Mouse (Mus musculus): ENCODE measurements at regions not wholly inside any gene's neighbourhood (a gene's known extent, or its start where the extent isn't known, plus 50 kb on each side); places are given as distances from the start of the nearest gene placed in this dataset.

DNA sequence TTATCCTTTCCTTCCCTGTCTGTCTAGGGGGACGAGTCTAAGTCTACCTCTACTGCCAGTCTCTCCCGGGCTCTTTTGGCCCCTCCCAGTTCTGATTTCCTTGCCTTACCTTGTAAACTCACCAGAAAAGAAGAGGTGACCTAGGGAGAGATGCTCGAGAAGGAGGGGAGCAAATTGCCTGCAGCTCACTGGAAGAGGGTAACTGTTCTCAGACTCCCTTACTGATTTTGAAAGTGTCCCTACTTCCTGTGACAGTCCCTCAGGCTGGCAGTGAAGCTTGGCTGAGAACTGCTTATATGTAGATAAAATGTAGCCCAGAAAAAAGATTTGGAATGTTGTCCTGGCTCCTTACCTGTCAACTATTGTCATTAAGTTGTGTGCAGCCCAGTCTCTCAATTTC is 180.6 kb upstream of the Tab2 start:
- no peak for DNase-seq (ENCODE audit: low read depth, low spot score)

DNA sequence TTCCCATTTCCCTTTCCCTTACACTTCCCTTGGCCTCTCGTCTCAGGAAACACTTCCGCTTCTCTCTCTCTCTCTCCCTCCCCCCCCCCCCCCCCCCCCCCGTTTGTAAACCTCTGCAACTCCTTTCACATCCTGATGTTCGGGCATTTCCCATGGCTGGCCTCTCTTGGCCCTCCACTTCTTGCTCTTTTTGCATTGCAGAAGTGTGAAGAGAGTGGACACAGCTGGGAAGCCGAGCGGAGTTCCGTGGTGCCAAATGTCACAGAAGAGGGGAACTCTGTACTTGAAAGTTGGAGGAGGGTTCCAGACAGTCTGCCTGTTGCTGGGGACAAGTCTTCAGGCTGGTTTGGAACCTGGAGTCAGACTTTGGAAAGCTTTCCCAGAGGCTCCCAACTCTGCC is 179.2 kb upstream of the Tab2 start:
- no peak for DNase-seq (ENCODE audit: low read depth, low spot score)

DNA sequence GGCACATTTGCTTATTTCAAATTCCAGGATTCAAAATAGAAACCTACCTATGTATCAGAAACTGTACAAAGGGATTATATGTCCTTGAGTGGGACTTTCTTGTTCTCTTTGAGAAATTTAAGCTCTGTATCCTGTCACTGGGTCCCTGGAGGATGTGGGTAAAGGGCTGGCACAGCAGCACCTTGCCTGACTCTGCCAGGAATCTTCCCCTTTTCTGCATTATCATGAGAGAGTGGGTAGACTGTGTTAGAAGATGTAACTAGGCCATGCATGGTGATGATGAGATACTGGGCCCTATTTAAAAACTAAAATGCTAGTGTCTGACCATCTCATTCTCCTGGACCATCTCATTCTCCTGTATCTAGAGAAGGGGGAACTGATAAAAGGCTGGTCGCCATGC is 178.4 kb upstream of the Tab2 start:
- DNase-seq (ENCODE audit: low read depth, low spot score): no peak

DNA sequence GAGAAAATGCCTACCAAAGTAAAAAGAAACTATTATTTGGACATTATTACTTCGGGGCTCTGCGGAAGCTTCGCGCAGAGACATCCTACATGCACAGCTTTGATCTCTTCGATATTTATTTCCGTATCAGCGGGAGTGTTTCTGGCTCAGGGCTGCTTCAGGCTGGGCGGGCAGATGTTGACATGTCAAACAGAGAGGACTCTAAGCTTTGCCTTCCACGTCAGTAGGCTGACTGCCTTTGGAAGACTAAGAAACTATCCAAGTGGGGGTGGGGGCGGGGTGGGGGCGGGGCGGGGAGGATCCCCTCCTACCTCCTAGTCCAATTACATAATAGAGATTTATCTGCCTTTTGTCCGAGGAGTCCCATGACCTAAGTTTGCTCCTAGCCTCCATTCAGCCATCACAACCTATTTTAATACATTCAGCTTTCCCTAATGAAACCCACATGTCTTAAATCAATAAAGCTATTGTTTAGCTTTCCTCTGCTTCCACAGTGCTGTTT is 177.5 kb upstream of the Tab2 start:
- peak; percentile 21 for DNase-seq (ENCODE audit: low read depth, low spot score)

DNA sequence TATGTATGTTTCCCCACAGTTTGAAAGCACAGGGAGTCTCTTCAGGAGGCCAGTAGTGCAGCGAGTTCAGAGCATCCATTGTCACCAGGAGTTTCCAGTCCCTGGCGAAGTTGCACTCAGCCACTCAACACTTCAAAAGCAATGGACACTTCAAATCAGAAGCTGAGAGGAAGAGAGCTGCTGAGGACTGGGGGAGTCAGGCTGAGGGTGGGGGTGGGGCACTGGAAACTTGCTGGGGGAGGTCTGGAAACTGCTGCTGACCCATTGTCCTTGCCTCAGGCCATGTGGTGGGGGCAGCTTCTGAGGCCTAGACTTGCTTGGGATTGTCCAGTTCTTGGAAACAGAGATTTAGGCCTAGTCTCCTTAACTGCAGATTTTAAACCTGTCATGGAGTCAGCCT is 176.8 kb upstream of the Tab2 start:
- DNase-seq (ENCODE audit: low read depth, low spot score): peak; percentile 18

DNA sequence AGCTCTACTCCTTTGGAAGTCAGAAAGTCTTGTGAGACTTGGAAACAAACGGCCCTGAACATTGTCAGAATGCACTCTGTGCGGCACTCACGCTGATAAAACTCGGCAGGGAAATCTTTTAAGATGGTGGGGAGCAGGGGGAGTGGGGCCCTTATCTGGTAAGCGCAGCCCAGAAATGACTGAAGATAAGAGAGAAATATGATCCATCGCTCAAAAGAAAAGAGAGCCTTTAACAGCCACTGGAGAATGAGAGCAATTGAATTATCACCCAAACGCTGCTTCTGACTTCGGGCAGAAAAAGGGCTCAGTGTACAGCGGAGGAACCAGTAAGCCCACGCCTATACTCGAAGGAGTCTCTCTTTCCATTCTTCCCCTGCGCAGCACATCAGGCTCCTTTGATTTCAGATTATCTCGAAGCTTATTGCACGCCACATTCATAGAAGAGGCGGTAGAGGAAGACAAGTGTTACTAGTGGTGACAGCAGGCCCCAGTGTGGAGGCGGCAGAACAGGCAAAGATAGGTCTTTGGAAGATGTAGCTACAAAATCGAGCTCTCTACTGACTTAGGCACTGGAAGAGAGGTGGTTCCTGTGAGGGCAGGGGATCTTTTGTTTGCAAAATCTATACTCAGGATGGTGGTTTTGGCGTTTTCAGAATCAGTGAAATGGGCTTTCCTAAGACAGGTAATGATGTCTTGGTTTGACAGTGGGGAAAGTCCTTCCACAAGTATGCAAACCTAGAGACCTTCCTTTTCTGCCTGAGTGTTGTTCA is 174.6 kb upstream of the Tab2 start:
- DNase-seq (ENCODE audit: low read depth, low spot score): no peak

DNA sequence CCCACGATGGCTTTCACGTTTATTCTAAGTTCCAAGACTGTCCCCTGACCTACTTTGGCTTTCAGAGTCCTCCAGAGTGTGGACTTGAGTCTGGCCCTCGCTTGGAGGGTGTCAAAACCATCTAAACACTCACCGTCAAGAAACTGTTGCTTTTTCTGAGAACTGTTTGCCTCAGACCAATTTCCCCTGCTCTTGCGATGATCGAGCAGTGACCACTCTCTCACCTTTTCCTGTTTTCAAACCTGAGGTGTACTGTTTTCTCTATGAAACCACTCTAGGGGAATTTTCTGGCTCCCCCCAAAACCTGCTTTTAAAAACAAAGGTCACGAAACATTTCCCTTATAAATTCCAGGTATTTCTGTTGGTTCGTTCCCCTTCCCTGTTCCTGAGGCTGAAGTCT is 174.0 kb upstream of the Tab2 start:
- DNase-seq (ENCODE audit: low read depth, low spot score): no peak

DNA sequence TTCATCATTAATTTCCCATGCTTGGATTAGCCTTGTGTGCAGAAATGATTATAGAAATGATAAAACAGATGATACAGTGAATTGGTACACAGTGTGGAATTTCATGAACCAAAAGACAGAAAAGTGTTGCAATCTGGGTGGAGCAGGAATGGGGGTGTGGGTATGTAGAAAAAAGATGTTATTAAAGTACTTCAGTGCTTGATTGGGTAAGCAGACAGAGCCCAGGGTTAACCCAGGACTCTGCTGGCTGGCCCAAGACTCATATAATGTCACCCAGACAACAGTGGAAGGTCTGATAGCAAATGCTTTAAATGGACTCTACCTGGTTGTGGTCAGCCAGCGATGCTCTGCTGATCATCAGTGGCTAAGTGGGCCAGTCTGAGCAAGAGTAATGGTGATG is 168.1 kb upstream of the Tab2 start:
- DNase-seq (ENCODE audit: low read depth, low spot score): no peak

DNA sequence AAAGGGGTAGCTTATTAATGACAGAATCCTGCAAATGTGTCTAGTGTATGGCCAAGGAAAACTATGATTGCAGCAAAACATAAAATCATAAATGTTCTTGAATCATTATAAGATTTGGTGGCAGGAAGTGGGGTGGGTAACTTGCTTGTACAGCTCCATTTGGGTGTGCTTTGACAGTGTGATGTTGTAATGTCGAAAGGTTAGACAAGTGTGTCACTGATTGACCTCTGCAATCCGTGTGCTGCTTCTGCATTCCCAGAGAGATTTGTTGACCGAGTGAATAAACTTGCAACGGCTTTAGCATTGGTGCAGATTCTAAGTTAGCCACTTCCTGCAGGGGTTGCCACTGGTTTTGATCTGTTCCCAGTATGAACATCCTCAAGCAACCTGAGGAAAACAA is 165.9 kb upstream of the Tab2 start:
- DNase-seq (ENCODE audit: low read depth, low spot score): no peak

DNA sequence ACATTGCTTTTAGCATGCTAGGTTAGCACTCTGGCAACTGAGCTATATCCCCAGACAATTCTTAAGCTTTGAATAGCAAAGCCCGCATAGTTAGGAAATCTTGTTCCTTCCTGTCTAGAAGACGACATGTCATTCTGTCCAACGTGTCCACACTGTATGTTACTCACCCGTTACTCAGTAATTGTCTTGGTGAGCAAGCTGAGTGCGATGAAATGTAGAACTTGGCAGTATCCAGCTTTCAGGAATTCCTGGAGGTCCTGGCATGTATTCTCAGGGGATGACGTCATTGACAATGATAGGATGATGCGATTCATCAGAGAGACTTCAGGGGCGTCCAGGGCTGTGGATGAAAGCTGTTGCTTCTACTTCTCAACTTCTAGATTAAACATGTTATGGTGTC is 160.8 kb upstream of the Tab2 start:
- DNase-seq (ENCODE audit: low read depth, low spot score): no peak

DNA sequence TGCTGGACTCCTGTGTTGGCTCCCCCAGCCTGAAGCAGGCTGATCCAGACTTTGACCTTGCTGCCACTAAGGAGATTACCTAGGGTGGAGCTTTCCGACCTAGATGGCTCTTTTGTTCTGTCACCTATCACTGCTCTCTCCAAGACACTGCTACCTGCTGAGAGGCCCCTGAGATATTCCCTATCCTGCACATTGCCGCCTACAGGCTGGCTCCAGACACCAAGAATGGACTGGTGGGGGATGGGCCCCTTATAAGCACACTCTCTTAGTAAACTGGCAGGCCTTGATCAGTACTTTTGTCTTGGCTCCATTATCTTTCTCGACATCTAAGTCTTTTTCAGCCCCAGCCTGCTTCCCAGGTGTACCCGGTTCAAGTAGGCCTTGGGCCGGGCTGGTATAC is 158.9 kb upstream of the Tab2 start:
- DNase-seq (ENCODE audit: low read depth, low spot score): peak; percentile 92

DNA sequence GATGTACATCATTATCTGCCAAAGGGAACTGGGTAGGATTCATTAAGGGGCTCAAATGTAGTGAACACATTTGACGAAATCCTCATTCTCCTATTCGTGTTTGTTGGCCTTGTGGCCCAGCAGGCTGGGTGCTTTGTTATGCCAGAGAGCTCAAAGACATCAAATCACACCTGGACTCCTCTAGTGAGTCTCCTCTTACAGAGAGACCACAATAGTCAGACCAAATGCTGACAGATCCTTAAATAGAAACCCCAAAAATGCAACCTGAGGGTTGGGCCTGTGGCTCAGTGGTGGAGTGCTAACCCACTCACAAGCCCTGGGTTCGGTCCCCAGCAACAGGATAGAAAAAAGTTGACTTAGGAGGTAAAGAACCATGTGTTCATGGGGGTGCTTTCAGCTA is 158.5 kb upstream of the Tab2 start:
- DNase-seq (ENCODE audit: low read depth, low spot score): peak; percentile 85

DNA sequence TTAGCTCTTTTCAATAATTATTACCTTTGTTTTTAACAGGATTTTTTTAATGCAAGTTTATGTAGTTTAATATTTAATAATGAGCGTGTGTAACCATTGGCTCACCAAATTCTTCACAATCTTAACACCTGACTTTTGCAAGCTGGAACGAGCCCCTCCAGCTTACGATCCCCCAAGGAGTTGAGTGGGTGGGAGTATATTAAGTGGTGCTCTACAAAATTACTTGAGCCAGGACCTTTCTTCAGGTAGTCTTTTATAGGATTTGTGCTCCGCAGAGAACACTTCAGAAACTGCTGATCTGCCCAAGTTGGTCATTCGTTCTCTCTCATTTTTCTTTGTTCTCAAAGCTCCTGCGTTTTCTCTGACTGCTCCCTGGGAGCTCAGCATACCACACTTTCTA is 144.5 kb upstream of the Tab2 start:
- DNase-seq (ENCODE audit: low read depth, low spot score): no peak

DNA sequence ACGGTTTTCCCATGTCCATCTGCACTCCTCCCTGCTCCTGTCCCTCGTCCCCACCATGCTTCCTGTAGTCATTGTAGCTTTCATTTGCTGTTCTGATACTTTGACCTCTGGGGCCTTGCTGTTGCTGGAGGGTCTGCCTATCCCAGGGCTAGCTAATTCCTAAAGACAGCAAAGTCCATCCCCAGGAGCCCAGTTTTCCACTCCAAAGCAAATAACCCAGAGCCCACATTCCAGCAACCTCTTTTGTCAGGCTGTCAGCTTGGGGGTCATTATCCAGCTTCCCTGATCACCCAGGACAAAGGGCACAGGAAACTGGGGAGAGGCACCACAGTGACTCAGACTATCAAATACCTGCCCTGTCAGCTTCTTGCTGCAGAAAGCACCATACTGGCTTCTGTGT is 139.9 kb upstream of the Tab2 start:
- no peak for DNase-seq (ENCODE audit: low read depth, low spot score)

DNA sequence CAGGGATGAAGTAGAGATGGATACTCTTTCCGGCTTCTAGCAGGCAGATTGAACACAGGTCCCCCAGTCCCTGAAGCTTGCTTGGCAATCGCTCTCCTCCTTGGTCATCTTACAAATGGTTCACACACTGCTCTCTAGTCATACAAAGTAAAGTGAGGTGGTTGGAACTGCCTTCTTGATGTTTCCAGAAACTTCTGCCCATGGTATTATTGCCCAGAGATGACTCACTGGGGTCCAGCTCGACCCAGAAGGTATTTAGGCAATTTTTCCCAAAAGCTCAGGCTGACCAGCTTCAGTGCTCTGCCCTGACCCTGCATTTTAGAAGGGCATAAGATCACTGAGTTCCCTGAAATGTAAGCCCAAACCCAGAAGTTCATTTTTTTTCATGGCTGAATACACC is 139.2 kb upstream of the Tab2 start:
- DNase-seq (ENCODE audit: low read depth, low spot score): no peak

DNA sequence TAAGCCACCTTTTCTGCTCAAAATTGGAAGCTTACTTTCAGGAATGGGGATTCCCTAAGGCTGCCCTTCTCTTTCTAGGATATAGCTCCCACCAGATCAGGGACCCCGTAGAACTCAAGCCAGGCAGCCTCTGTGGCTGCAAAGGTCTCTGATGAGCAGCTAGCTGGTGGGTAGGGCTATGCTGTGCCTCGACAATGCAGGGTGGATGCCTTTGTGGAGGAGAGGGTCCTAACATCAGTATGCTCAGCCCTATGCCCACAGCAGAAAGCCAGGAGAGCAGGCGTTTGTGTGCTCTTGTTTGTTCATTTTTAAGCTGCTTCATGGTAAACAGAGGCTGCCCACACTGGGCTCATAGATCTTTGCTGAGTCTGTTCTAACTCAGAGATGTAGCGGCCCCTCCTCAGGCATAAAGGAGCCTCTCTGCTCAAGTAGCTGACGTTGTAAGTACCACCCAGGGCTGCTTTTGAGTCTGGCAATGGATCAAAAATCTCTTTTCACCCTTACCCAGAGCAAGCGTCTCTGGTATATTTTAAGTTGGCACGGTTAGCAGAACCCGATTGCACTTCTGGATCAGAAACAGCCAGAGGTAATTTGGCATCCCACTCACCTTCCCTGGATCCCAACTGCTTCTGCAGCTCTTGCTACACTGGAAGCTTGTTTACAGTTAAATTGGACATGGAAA is 136.0 kb upstream of the Tab2 start:
- DNase-seq (ENCODE audit: low read depth, low spot score): no peak

DNA sequence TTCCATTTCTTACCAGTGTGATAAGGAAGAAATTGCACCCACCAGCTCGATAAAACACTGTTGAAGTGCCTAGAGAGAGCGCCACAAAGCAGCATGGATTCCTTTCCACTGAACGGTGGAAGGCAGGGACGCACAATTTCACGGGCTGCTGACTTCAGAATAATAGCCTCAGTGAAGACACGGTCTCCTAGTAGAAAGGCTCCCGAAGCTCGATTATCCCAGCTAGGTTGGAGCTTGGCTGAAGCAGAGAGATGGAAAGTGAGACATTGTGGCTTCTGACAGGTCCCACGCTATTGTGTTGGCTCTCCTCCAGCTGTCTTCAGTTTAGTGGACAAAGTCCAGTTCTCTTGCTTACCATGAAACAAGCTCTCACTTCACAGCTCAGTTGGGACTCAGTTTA is 133.3 kb upstream of the Tab2 start:
- DNase-seq (ENCODE audit: low read depth, low spot score): no peak

DNA sequence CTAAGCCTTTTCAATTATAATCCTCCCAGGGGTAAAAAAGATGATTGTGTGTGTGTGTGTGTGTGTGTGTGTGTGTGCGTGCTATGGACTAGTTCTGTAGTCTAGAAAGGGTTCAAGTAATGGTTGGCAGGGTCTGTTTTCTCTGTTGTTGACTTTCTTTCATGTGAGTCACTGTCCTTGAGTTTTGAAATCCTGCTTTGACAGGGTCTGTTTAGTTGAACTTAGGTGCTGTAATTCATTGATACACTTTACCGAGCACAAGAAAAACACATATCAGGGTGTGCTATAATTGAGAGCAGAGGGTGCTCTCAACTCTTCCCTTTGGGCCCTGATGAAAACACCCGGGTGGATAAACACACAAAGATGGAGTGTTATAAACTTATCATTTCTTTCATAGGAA is 132.7 kb upstream of the Tab2 start:
- no peak for DNase-seq (ENCODE audit: low read depth, low spot score)

DNA sequence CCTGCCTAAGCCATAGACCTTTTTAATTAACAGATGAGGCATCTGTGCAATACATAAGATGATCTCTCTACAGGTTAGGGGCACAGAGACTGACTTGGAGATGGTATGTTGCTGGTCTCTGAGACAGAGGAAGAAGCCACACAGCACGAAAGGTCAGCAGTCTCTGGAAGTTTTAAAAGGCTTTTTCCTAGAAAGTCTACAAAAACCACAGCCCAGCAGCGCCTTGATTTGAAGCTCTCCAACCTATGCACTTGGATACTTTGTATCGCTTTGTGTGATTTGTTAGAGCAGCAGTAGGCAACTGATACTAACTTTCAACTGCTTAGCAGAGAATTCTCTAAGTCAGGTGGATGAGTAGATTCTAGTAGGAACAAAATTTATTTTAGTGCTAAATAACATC is 132.3 kb upstream of the Tab2 start:
- no peak for DNase-seq (ENCODE audit: low read depth, low spot score)

DNA sequence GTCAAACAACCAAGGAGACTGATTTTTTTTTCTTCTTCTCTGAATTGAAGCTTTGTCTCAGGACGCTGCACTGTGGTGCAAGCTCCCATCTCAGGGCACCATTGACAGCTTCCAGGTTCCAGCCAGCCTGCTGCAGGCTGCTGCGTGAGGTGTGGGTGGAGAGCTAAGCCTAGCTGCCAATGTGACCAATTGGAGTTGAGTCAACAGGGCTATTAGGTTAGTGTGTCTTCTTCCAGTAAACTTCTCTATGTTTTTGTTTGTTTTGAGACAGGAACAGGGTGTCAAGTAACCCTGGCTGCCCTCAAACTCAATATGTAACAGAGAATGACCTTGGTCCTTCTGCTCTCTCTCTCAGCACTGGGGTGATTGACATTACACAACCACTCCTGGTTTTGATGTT is 131.1 kb upstream of the Tab2 start:
- no peak for DNase-seq (ENCODE audit: low read depth, low spot score)

DNA sequence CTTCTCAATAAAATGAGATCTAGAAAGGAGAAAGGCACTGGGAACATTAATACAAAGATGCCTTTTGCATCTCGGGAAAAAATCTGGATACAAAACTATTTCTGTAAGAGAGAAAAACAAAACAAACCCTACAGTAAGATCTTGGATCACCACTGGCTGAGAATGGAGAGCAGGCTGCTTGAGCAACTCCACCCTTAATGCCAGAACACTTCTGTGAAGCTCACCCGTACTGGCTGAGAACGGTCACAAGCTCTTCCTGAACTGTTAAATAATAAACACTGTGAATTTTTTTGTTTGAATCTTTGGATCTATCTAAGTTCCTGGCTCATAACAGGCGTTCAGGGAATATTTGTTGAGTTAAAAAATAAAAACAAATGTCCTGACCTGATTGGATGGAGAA is 130.4 kb upstream of the Tab2 start:
- DNase-seq (ENCODE audit: low read depth, low spot score): no peak

DNA sequence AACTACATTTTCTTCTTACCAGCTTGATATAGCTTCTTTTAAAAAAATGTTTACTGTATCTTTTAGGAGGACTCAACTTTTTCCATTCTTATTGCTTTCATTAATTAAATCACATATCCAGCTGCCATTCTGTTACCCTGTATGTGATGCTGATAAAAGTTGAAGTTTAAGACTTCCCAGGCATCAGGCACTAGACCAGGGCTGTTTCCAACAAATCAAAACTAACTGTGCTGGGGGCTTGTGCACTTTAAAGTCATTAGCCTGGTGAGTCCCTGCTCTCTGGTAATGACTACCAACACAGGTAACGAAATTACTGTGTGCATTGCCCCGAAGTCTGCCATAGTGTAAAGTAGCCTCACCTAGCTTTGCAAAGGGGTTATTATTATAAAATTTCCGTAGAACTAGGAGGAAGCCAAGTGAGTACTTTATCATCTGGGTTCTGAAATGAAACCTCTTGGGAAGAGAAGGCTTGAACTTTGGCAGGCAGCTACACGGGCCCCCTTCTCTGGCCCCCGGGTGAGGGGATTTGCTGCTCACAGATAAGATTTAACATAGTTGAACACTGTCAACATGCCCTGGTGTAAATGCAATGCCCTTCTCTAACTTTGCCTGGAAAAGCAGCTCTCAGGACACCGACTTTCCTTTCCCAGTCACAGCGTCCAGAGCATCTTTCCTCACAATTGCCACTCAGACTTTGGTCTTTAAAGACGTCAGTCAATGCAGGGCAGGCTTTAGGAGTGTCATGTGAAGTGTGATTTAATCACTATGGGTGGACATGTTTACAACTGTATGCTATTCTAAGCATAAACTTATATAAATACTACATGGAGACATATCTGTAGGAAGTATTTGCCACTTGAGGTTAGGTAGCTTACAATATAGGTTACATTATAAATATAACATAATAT is 122.1 kb upstream of the Tab2 start:
- DNase-seq (ENCODE audit: low read depth, low spot score): no peak
